Mouse (Mus musculus): ENCODE measurements around the gene Mlxipl. TPM values are rescaled to one million over a fixed set of nuclear protein-coding genes. Genes with fewer than 3 reads are reported as not detected.
A peak's percentile ranks its signal among the peaks of the same experiment; 100 is the strongest.

The Mlxipl gene
- total and polyA plus RNA-seq, 2 experiments from 2014 or later, result 0.58 to 0.86 TPM

DNA sequence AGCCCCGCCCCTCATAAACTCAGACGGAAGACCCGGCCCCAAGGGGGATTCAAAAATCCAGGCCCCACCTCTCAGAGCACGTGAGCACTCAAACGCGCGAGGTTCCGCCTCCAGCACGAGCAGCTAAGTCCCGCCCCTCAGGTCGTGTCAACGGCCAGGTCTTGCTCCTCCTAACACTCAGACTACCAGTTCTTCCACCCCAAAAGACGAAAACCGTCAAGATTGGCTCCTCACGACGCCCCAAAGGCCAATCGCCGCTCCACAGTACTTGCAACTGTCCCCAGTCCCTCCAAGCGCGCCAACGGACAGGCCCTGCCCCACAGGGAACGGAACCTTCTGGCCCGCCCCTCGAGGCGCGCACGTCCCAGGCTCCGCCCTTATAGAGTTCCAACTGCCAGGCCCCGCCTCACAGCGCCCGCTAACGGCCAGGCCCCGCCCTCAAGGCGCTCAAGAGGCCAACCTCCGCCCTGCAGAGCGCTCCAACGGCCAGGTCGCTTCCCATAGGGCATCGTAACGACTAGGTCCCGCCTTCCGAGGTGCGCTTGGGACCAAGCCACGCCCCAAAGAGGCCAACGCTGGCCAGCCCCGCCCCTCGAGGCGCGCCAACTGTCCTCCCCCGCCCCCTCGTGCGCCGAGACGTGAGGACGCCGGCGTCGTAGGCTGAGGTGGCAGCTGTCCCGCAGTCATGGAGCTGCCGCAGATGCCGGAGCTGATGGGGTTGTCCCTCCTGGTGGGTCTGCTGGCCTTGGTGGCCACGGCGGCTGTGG is 59.5 kb downstream of the Mlxipl start, which contains the start of gene Tbl2:
Gene Tbl2, plus strand, starts transcription at position 605 of the 767 bp plus-strand sequence.
- Histone ChIP-seq H3K36me3 (ENCODE audit: insufficient read depth, low read length) (no peaks in the 10 kb centered on the region), H3K9me3 (ENCODE audit: low read length) (no peaks in the 10 kb centered on the region), H3K27ac (peak within 1 kb of the TSS; percentile 87), H3K4me3 (ENCODE audit: low read length) (peak within 1 kb of the TSS; percentile 66), H3K9ac (replicated peaks; ENCODE audit: low read length) (peak within 1 kb of the TSS; percentile 62), H3K4me1 (ENCODE audit: insufficient read depth, low read length) (no peaks in the 10 kb centered on the region), H3K4me2 (ENCODE audit: low read depth, low read length) (peak within 1 kb of the TSS; percentile 95), H3K27me3 (ENCODE audit: insufficient read depth, low read length) (no peaks in the 10 kb centered on the region)
- DNase-seq (ENCODE audit: low spot score) (peak; percentile 99), ATAC-seq (peak; percentile 98)
- TF ChIP-seq CTCF (IDR thresholded peaks at IDR 0.05; ENCODE audit: low read depth), result 0 out of 2 replicates have a peak, but pooled peaks have one; percentile 15
- under 1% methylated on average over 63 of the region's 63 CpGs for WGBS

DNA sequence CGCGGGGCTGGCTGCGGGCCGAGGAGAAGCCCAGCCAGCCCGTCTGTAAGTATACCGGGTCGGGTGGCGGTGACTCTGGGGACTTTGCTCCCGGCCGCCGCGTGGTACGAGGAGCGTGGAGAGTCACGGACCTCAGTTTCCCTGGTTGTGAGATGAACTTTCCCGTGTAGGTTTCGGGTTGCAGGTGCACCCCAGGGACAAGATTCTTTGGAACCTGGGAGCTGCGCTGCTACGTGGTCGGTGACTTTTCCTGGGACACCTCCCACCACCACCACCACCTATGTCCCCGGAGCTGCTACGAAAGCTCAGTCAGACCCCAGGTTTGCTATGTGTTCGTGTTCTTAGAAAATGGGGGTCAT is 60.1 kb downstream of the Mlxipl start:
- H3K4me3 ChIP-seq (ENCODE audit: low read length), result peak overlapping the region; percentile 66
- no peaks in the 10 kb centered on the region for H3K4me1 ChIP-seq (ENCODE audit: insufficient read depth, low read length)
- no peaks in the 10 kb centered on the region for H3K9me3 ChIP-seq (ENCODE audit: low read length)
- no peaks in the 10 kb centered on the region; the same call in 1 of the 2 replicates for H3K36me3 ChIP-seq (ENCODE audit: insufficient read depth, low read length)
- H3K4me2 ChIP-seq (ENCODE audit: low read depth, low read length), result peak overlapping the region; percentile 95
- peak overlapping the region; percentile 87; the same call in 1 of the 2 replicates for H3K27ac ChIP-seq
- peak; percentile 5 for DNase-seq (ENCODE audit: low spot score)
- ATAC-seq, result no peak
- peak overlapping the region; percentile 62 for H3K9ac ChIP-seq (replicated peaks; ENCODE audit: low read length)
- under 1% methylated on average over 23 of the region's 23 CpGs for WGBS
- H3K27me3 ChIP-seq (ENCODE audit: insufficient read depth, low read length), result no peaks in the 10 kb centered on the region
- TF ChIP-seq CTCF (IDR thresholded peaks at IDR 0.05; ENCODE audit: low read depth), result no peak

DNA sequence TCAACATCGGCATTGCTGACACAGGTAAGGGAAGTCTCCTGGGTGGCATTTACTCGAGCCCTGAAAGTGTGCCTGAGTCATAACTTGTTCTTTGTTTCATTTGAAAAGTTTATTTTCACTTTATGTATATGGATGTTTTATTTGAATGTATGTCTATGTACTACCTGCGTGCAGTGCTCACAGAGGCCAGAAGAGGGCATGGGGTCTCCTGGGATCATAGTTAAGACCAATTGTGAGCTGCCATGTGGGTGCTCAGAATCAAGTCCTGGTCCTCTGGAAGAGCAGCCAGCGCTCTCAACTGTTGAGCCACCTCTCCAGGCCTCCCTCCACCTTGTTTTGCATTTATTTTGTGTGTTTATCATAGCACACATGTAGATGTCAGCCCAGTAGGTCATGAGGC is 66.8 kb downstream of the Mlxipl start:
- TF ChIP-seq CTCF (IDR thresholded peaks at IDR 0.05; ENCODE audit: low read depth), result peak; percentile 30
- Histone ChIP-seq H3K36me3 (ENCODE audit: insufficient read depth, low read length) (peaks cover 37% of the 10 kb centered on the region; the same call in 1 of the 2 replicates), H3K27ac (no peak overlapping the region), H3K9ac (replicated peaks; ENCODE audit: low read length) (no peak overlapping the region), H3K4me3 (ENCODE audit: low read length) (no peak overlapping the region), H3K4me2 (ENCODE audit: low read depth, low read length) (no peak overlapping the region), H3K27me3 (ENCODE audit: insufficient read depth, low read length) (no peaks in the 10 kb centered on the region), H3K4me1 (ENCODE audit: insufficient read depth, low read length) (no peaks in the 10 kb centered on the region), H3K9me3 (ENCODE audit: low read length) (no peaks in the 10 kb centered on the region)
- DNase-seq (ENCODE audit: low spot score), result no peak
- ATAC-seq, result no peak
- WGBS, result 97% methylated on average over 4 of the region's 4 CpGs

DNA sequence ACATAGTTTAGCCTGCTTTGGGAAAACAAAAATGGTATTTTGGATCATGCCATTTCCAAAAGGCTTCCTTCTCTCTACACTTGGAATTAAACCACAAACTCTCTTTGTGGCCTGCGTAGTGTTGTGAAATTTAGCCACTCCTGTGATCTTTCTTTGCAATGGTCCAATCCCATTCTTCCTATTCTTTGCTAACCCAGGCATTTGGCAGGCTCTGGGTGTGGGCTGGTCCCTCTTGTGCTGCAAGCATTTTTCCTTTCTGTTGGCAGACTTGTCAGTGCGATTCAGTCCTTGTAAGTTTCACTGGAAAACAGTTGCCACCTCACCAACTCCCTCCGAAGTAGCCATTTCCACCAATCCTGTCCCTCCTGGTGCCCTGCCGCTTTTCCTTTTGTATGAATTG is 71.5 kb downstream of the Mlxipl start:
- Histone ChIP-seq H3K4me1 (ENCODE audit: insufficient read depth, low read length) (no peaks in the 10 kb centered on the region), H3K27ac (peak overlapping the region; percentile 45; the same call in 1 of the 2 replicates), H3K36me3 (ENCODE audit: insufficient read depth, low read length) (peaks cover 32% of the 10 kb centered on the region; the same call in 1 of the 2 replicates), H3K4me3 (ENCODE audit: low read length) (no peak overlapping the region), H3K9ac (replicated peaks; ENCODE audit: low read length) (no peak overlapping the region), H3K4me2 (ENCODE audit: low read depth, low read length) (no peak overlapping the region), H3K9me3 (ENCODE audit: low read length) (no peaks in the 10 kb centered on the region), H3K27me3 (ENCODE audit: insufficient read depth, low read length) (no peaks in the 10 kb centered on the region)
- TF ChIP-seq CTCF (IDR thresholded peaks at IDR 0.05; ENCODE audit: low read depth), result no peak
- DNase-seq (ENCODE audit: low spot score), result peak; percentile 46
- ATAC-seq, result peak; percentile 62; the same call in 1 of the 2 replicates
- WGBS, result 90% methylated on average over 4 of the region's 4 CpGs

DNA sequence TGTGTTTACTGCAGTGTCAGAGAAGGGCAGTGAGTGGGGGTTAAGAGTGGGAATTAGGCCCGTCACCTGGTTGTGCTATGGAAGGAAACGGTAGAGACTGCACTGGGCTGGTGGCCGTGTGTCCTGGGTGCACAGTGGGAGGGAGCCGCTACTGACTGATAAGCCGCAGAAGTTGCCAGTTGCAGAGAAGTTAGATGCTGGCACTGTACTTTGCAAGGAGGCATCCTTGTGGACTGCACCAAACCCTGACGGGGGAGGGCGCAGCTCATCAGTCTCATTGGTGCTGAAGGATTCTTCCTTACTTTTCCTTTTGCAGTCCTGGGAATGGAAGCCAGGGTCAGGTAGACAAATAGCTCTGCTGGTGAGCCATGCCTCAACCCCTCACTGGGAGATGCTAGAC is 72.0 kb downstream of the Mlxipl start:
- ATAC-seq, result no peak
- Histone ChIP-seq H3K4me1 (ENCODE audit: insufficient read depth, low read length) (no peaks in the 10 kb centered on the region), H3K9ac (replicated peaks; ENCODE audit: low read length) (no peak overlapping the region), H3K4me2 (ENCODE audit: low read depth, low read length) (no peak overlapping the region), H3K9me3 (ENCODE audit: low read length) (no peaks in the 10 kb centered on the region), H3K27ac (peak overlapping the region; percentile 45; the same call in 1 of the 2 replicates), H3K27me3 (ENCODE audit: insufficient read depth, low read length) (no peaks in the 10 kb centered on the region), H3K36me3 (ENCODE audit: insufficient read depth, low read length) (peaks cover 31% of the 10 kb centered on the region; the same call in 1 of the 2 replicates), H3K4me3 (ENCODE audit: low read length) (no peak overlapping the region)
- no peak for DNase-seq (ENCODE audit: low spot score)
- 85% methylated on average over 7 of the region's 7 CpGs for WGBS
- no peak for TF ChIP-seq CTCF (IDR thresholded peaks at IDR 0.05; ENCODE audit: low read depth)

DNA sequence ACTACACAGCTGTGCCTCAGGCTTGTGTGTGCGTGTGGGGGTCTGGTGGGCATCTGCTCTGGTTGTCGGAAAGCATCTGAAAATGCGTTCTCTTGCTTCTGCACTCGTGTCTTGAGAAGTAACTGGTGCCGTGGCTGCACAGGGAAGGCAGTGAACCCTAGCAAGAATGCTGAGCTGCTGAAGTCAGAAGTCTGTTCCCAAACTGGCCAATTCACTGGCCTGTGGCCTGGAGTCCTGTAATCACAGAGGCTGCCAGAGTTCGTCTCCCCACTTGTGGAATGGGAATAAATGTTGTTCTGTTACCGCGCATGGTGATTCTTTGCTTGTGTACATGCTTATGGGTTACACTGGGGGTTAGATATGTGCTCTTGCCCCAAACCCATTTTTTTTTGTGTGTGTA is 72.7 kb downstream of the Mlxipl start:
- H3K4me3 ChIP-seq (ENCODE audit: low read length), result no peak overlapping the region
- no peaks in the 10 kb centered on the region for H3K9me3 ChIP-seq (ENCODE audit: low read length)
- ATAC-seq (no peak), DNase-seq (ENCODE audit: low spot score) (no peak)
- no peak overlapping the region for H3K9ac ChIP-seq (replicated peaks; ENCODE audit: low read length)
- H3K4me1 ChIP-seq (ENCODE audit: insufficient read depth, low read length), result no peaks in the 10 kb centered on the region
- 98% methylated on average over 8 of the region's 8 CpGs for WGBS
- H3K27me3 ChIP-seq (ENCODE audit: insufficient read depth, low read length), result no peaks in the 10 kb centered on the region
- no peak for TF ChIP-seq CTCF (IDR thresholded peaks at IDR 0.05; ENCODE audit: low read depth)
- H3K36me3 ChIP-seq (ENCODE audit: insufficient read depth, low read length), result peaks cover 29% of the 10 kb centered on the region; the same call in 1 of the 2 replicates
- H3K27ac ChIP-seq, result no peak overlapping the region
- no peak overlapping the region for H3K4me2 ChIP-seq (ENCODE audit: low read depth, low read length)

DNA sequence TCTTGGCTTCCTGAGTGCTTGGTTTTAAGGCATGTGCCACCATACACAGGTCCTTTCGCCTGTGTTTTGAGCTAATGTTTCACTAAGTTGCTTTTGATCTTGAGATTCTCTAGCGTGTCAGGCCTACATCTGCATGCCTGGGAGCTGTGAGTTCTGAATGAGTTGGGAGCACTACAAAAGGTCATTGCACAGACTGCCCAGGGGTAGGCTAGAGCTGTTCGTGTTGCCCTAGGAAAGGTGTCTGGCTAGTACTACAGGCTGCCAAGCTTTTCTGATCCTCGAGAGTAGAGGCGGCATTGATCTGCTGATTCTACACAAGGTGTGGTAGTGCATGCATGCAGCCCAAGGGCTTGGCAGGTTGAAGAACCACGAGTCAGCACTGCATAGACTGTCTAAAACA is 73.1 kb downstream of the Mlxipl start:
- no peak for ATAC-seq

More for the DNA sequence above, 73.1 kb downstream of the Mlxipl start:
- WGBS, result 90% methylated on average over 6 of the region's 6 CpGs
- H3K27me3 ChIP-seq (ENCODE audit: insufficient read depth, low read length), result no peaks in the 10 kb centered on the region
- TF ChIP-seq CTCF (IDR thresholded peaks at IDR 0.05; ENCODE audit: low read depth), result no peak
- no peak overlapping the region for H3K4me2 ChIP-seq (ENCODE audit: low read depth, low read length)
- H3K9me3 ChIP-seq (ENCODE audit: low read length), result no peaks in the 10 kb centered on the region
- no peak overlapping the region for H3K27ac ChIP-seq
- no peaks in the 10 kb centered on the region for H3K4me1 ChIP-seq (ENCODE audit: insufficient read depth, low read length)
- no peak overlapping the region for H3K4me3 ChIP-seq (ENCODE audit: low read length)
- no peak overlapping the region for H3K9ac ChIP-seq (replicated peaks; ENCODE audit: low read length)
- DNase-seq (ENCODE audit: low spot score), result no peak
- peaks cover 27% of the 10 kb centered on the region; the same call in 1 of the 2 replicates for H3K36me3 ChIP-seq (ENCODE audit: insufficient read depth, low read length)
